Mouse (Mus musculus) kidney, adult 2 months (tissue): ENCODE data around the gene Asb18.

Experiments
- CTCF ChIP-seq: fragments of 200-500 bp; conservative IDR thresholded peaks from 2 replicates; pipeline ENCODE4 v1.5.1; 2011; ENCODE audit warnings: low read depth, mild to moderate bottlenecking, control low read depth, low read length, moderate library complexity, mixed read lengths; ENCODE audit not compliant: insufficient read depth, insufficient read length
- POLR2A ChIP-seq: fragments of 200-500 bp; IDR thresholded peaks from one replicate; pipeline ENCODE4 v1.6.1; 2011; ENCODE audit warnings: low read depth, low read length, control low read depth

DNA sequence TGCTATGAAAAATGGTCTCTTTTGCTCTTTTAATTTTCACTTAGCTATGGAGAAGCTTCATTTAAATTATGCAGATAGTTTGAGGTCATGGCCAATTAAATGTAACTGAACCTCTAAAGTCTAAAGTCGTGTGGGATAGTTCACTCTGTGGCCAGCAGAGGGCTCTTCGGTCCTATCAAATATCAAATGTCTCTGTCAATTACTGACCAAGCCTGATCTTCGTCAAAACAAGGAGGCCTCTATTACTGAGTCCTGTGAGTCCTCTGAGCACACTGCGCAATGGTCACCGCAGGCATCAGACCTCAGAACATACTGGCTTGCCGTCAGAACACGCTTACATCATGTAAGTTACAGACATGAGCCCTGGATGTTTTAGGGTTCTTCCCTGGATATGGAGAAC is 46.1 kb upstream of the Asb18 start:
- TF ChIP-seq CTCF (peak; percentile 39), POLR2A (no peak)
